Mouse (Mus musculus) monocyte, adult 5-6 weeks (primary cell): ENCODE measurements around the gene Taf8. TPM values are rescaled to one million over a fixed set of nuclear protein-coding genes. Genes with fewer than 3 reads are reported as not detected.

ENCODE experiments used
- ATAC-seq: fragments of 153-309, 156-312 bp; replicated peaks from 2 replicates; pipeline ENCODE4 v1.8.0; 2017; ENCODE audit warnings: mild to moderate bottlenecking; ENCODE audit not compliant: low TSS enrichment, insufficient number of reproducible peaks, severe bottlenecking, poor library complexity, low FRiP score
- total RNA-seq: library from RNA; stranded (forward); fragments of 200-1000, 200-491, 200-594 nt; gene quantifications from 3 replicates; pipeline ENCODE4 v1.2.3, GENCODE M21; 2017

The Taf8 gene
- total RNA-seq, 1 experiment from 2014 or later = 67.5 TPM

GRCm38 (mm10) chr17:47494132-47494531 is 8.0 kb downstream of the Taf8 start:
- no peak for ATAC-seq

GRCm38 (mm10) chr17:47493653-47494052 is 8.4 kb downstream of the Taf8 start:
- ATAC-seq = no peak

GRCm38 (mm10) chr17:47492731-47493130 is 9.4 kb downstream of the Taf8 start:
- ATAC-seq = no peak

- ATAC-seq = no peak
Measured at GRCm38 (mm10) chr17:47490791-47491190, 11.3 kb downstream of the Taf8 start.

- ATAC-seq = no peak
Measured at GRCm38 (mm10) chr17:47485791-47486190, 16.3 kb downstream of the Taf8 start.

- ATAC-seq = no peak
Measured at GRCm38 (mm10) chr17:47484993-47485392, 17.1 kb downstream of the Taf8 start.

- no peak for ATAC-seq
Measured at GRCm38 (mm10) chr17:47484241-47484921, 17.7 kb downstream of the Taf8 start.

GRCm38 (mm10) chr17:47482401-47482800 is 19.7 kb downstream of the Taf8 start:
- peak; percentile 48; the same call in 1 of the 2 replicates for ATAC-seq

- no peak for ATAC-seq
Measured at GRCm38 (mm10) chr17:47479887-47480286, 22.2 kb downstream of the Taf8 start.

GRCm38 (mm10) chr17:47475714-47476113 is 26.4 kb downstream of the Taf8 start:
- no peak for ATAC-seq

GRCm38 (mm10) chr17:47475181-47475580 is 26.9 kb downstream of the Taf8 start:
- ATAC-seq = no peak

GRCm38 (mm10) chr17:47474250-47474649 is 27.8 kb downstream of the Taf8 start:
- ATAC-seq = no peak

- peak; percentile 59; the same call in 1 of the 2 replicates for ATAC-seq
Measured at GRCm38 (mm10) chr17:47473434-47473974, 28.6 kb downstream of the Taf8 start.

- ATAC-seq = no peak
Measured at GRCm38 (mm10) chr17:47472435-47473350, 29.4 kb downstream of the Taf8 start.

GRCm38 (mm10) chr17:47470686-47471085 is 31.4 kb downstream of the Taf8 start:
- ATAC-seq = no peak

GRCm38 (mm10) chr17:47470121-47470520 is 32.0 kb downstream of the Taf8 start:
- no peak for ATAC-seq

- ATAC-seq = no peak
Measured at GRCm38 (mm10) chr17:47469642-47470041, 32.5 kb downstream of the Taf8 start.

- no peak for ATAC-seq
Measured at GRCm38 (mm10) chr17:47468466-47468865, 33.6 kb downstream of the Taf8 start.

- no peak for ATAC-seq
Measured at GRCm38 (mm10) chr17:47468063-47468462, 34.0 kb downstream of the Taf8 start.

GRCm38 (mm10) chr17:47467659-47468058 is 34.4 kb downstream of the Taf8 start:
- ATAC-seq = no peak
